Mouse (Mus musculus) liver, embryonic 15.5 days (tissue): ENCODE data around the gene Sdr39u1. TPM values are rescaled to one million over a fixed set of nuclear protein-coding genes. Genes with fewer than 3 reads are reported as not detected.

Source experiments
- ATAC-seq: fragments of 200-750 bp; cut with Nextera tagmentation; 2 replicates; pipeline ENCODE4 v1.8.0; 2017; ENCODE audit warnings: moderate number of reproducible peaks, mild to moderate bottlenecking, moderate library complexity; ENCODE audit not compliant: insufficient read depth
- H3K27ac ChIP-seq: fragments of 300-500 bp; sonication (generic); replicated peaks from 2 replicates; pipeline ENCODE4 v1.5.1; 2015; ENCODE audit warnings: mild to moderate bottlenecking, inconsistent platforms
- H3K27me3 ChIP-seq: fragments of 300-500 bp; sonication (generic); 2 replicates; pipeline ENCODE4 v1.6.1; 2015; ENCODE audit warnings: mild to moderate bottlenecking, inconsistent platforms
- H3K36me3 ChIP-seq: fragments of 300-500 bp; sonication (generic); replicated peaks from 2 replicates; pipeline ENCODE4 v1.6.1; 2015; ENCODE audit warnings: moderate library complexity, mild to moderate bottlenecking, inconsistent platforms
- H3K4me1 ChIP-seq: fragments of 300-500 bp; sonication (generic); replicated peaks from 2 replicates; pipeline ENCODE4 v1.6.1; 2015; ENCODE audit warnings: inconsistent platforms
- H3K4me2 ChIP-seq: fragments of 300-500 bp; sonication (generic); 2 replicates; pipeline ENCODE4 v1.6.1; 2015; ENCODE audit warnings: moderate library complexity, mild to moderate bottlenecking, inconsistent platforms
- H3K4me3 ChIP-seq: fragments of 300-500 bp; sonication (generic); replicated peaks from 2 replicates; pipeline ENCODE4 v1.5.1; 2015; ENCODE audit warnings: mild to moderate bottlenecking, inconsistent platforms
- H3K9ac ChIP-seq: fragments of 300-500 bp; sonication (generic); 2 replicates; pipeline ENCODE4 v1.6.1; 2015; ENCODE audit warnings: moderate library complexity, mild to moderate bottlenecking, inconsistent platforms
- H3K9me3 ChIP-seq: fragments of 300-500 bp; sonication (generic); replicated peaks from 2 replicates; pipeline ENCODE4 v1.6.1; 2016; ENCODE audit warnings: inconsistent platforms
- WGBS: fragments of 180-500 bp; shearing (Covaris S2); methylation state at CpG from one replicate; pipeline ENCODE4 v1.1.7; 2015; ENCODE audit warnings: mixed read lengths; ENCODE audit not compliant: insufficient replicate concordance; 5-methylcytosine and 5-hydroxymethylcytosine counted together
- polyA plus RNA-seq: library from polyadenylated mRNA; unstranded; fragments of >200 nt; fragmentation: Nextera tagmentation; extraction: Ambion mirVana; gene quantifications from 2 replicates; pipeline ENCODE4 v1.2.1, GENCODE M21; 2015

Sdr39u1 gene
- 12.8 and 15.5 TPM in 2 replicates for polyA plus RNA-seq

- WGBS = 2% methylated on average over 39 of the region's 39 CpGs
Observed at GRCm38 (mm10) chr14:55899701-55900413, at the start of gene Sdr39u1. Sdr39u1 (minus strand) TSS chr14:55900293.

GRCm38 (mm10) chr14:55946269-55946969, 46.3 kb upstream of the Sdr39u1 start:
- peaks cover 10% of the 10 kb centered on the region; the same call in 1 of the 2 replicates for H3K4me1 ChIP-seq

More at GRCm38 (mm10) chr14:55899701-55900413, at the start of gene Sdr39u1:
- Histone ChIP-seq H3K4me2 (peak within 1 kb of the TSS; percentile 81), H3K27me3 (peaks cover 13% of the 10 kb centered on the region), H3K9me3 (no peaks in the 10 kb centered on the region), H3K4me3 (peak within 1 kb of the TSS; percentile 51), H3K27ac (0 out of 2 replicates have a peak within 1 kb of the TSS, but pooled peaks have one; percentile 41), H3K4me1 (peaks cover 28% of the 10 kb centered on the region), H3K36me3 (peaks cover 29% of the 10 kb centered on the region), H3K9ac (peak within 1 kb of the TSS; percentile 40; the same call in 1 of the 2 replicates)
- peak; percentile 70 for ATAC-seq

DNA sequence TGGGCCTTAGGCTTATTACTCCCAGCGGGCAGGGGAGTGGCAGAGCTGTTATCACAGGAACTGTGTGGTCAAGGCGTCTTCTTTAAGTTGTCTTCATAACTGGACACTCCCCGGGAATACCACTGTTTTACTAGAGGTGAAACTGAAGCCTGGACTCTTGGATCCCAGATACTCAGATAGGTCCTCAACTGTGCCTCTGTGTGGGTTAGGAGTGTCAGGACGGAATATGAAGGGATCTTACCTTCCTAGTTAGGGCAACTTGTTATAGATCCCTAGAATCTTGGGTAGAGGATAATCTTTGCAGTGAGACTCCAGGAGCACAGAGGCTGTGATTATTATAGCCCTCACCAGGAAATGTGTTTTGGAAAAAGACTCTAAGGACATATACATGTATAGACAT, 44.5 kb upstream of the Sdr39u1 start, which contains the start of gene Cma1:
Cma1 (minus strand) TSS at position 101 of the 400 bp plus-strand sequence.
- no peak within 1 kb of the TSS for H3K4me3 ChIP-seq
- no peak within 1 kb of the TSS for H3K9ac ChIP-seq
- 0 out of 2 replicates have a peak, but pooled peaks cover 3% of the 10 kb centered on the region for H3K27me3 ChIP-seq
- H3K27ac ChIP-seq = no peak within 1 kb of the TSS
- no peak for ATAC-seq
- 0 out of 2 replicates have a peak, but pooled peaks cover 2% of the 10 kb centered on the region for H3K4me1 ChIP-seq
- no peaks in the 10 kb centered on the region for H3K9me3 ChIP-seq
- H3K4me2 ChIP-seq = no peak within 1 kb of the TSS
- H3K36me3 ChIP-seq = no peaks in the 10 kb centered on the region
- WGBS = 35% methylated on average over 4 of the region's 4 CpGs

More at GRCm38 (mm10) chr14:55946269-55946969, 46.3 kb upstream of the Sdr39u1 start:
- H3K4me3 ChIP-seq = no peak overlapping the region
- 0 out of 2 replicates have a peak, but pooled peaks cover 3% of the 10 kb centered on the region for H3K27me3 ChIP-seq
- no peaks in the 10 kb centered on the region for H3K36me3 ChIP-seq
- no peak for ATAC-seq
- H3K9ac ChIP-seq = no peak overlapping the region
- 14% methylated on average over 2 of the region's 2 CpGs for WGBS
- no peak overlapping the region for H3K27ac ChIP-seq
- H3K4me2 ChIP-seq = no peak overlapping the region
- no peaks in the 10 kb centered on the region for H3K9me3 ChIP-seq

DNA sequence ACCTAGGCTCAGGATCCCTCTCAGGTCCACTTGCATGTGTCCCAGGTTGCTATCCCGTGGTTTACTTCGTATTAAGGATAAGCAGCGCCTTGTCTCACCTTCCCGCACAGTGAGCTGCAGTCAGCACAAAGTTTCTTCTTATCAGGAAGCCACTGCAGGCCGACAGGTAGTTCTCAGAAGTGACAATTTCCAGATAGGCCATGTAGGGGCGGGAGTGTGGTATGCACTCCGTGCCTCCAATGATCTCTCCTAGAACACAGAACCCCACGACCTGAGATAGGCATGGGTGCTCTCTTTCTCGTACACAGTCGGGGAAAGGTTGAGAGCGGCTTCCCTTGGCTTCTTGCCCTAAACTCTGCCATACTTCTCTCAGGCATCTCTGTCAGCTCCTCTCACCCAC, 43.5 kb upstream of the Sdr39u1 start:
- H3K9ac ChIP-seq = no peak overlapping the region
- no peaks in the 10 kb centered on the region for H3K9me3 ChIP-seq
- peak; percentile 52; the same call in 1 of the 2 replicates for ATAC-seq
- no peak overlapping the region for H3K4me3 ChIP-seq
- 26% methylated on average over 11 of the region's 11 CpGs for WGBS
- H3K4me2 ChIP-seq = no peak overlapping the region
- H3K27ac ChIP-seq = no peak overlapping the region
- H3K27me3 ChIP-seq = 0 out of 2 replicates have a peak, but pooled peaks cover 3% of the 10 kb centered on the region
- 0 out of 2 replicates have a peak, but pooled peaks cover 2% of the 10 kb centered on the region for H3K4me1 ChIP-seq
- no peaks in the 10 kb centered on the region for H3K36me3 ChIP-seq

- Histone ChIP-seq H3K9ac (no peak overlapping the region), H3K4me3 (no peak overlapping the region), H3K27me3 (0 out of 2 replicates have a peak, but pooled peaks cover 3% of the 10 kb centered on the region), H3K9me3 (no peaks in the 10 kb centered on the region), H3K27ac (no peak overlapping the region), H3K4me1 (0 out of 2 replicates have a peak, but pooled peaks cover 2% of the 10 kb centered on the region), H3K4me2 (no peak overlapping the region), H3K36me3 (no peaks in the 10 kb centered on the region)
- 33% methylated on average over 7 of the region's 7 CpGs for WGBS
- ATAC-seq = no peak
Observed at GRCm38 (mm10) chr14:55940070-55940800, 40.1 kb upstream of the Sdr39u1 start.

DNA sequence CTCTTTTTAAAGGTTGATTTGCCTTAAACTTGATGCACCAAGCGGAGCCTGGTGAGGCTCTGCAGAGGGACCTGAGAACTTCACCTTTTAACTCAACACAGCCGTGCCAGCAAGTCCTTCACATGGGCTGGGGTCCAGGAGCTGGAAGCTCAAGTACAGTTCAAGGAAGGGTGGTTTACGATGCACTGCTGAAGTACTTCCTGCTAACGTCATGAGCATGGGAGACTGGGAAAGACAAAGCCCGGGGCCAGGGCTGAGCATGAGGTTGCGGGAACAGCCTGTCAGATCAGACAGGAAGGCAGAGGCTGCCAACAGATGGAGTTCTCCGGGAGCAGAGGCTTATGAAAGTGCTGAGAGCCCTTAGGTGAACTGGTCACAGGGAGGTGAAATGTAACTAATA, 33.5 kb upstream of the Sdr39u1 start:
- Histone ChIP-seq H3K36me3 (no peaks in the 10 kb centered on the region), H3K4me2 (no peak overlapping the region), H3K27me3 (no peaks in the 10 kb centered on the region), H3K9me3 (no peaks in the 10 kb centered on the region), H3K4me3 (no peak overlapping the region), H3K9ac (no peak overlapping the region), H3K4me1 (peaks cover 6% of the 10 kb centered on the region; the same call in 1 of the 2 replicates), H3K27ac (no peak overlapping the region)
- ATAC-seq = no peak
- 36% methylated on average over 7 of the region's 7 CpGs for WGBS

GRCm38 (mm10) chr14:55929263-55929997, 29.3 kb upstream of the Sdr39u1 start:
- 29% methylated on average over 12 of the region's 12 CpGs for WGBS

DNA sequence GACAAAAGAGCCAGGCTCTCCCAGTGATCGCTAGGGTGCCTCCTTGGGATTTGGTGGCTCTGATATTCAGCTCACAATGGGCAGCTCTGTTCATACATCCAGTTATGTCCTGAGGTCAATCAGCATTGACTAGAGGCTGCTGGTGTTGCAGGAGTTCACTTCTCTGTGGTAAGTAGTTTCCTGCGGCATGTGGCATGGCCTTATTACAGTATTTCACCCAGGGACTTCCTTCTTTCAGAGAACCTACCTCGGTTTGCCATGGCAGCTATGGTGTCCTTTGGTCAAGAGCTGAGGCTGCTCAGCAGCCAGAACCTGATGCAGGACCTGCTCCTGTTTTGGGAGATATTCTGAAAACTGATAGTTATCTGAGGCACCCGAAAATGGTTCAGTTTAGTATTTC, 26.8 kb upstream of the Sdr39u1 start:
- ATAC-seq = no peak
- WGBS = 42% methylated on average over 4 of the region's 4 CpGs

More at GRCm38 (mm10) chr14:55929263-55929997, 29.3 kb upstream of the Sdr39u1 start:
- H3K36me3 ChIP-seq = no peaks in the 10 kb centered on the region
- H3K4me3 ChIP-seq = no peak overlapping the region
- no peaks in the 10 kb centered on the region for H3K27me3 ChIP-seq
- H3K4me1 ChIP-seq = peaks cover 23% of the 10 kb centered on the region
- no peak for ATAC-seq
- H3K9ac ChIP-seq = no peak overlapping the region
- no peak overlapping the region for H3K27ac ChIP-seq
- no peak overlapping the region for H3K4me2 ChIP-seq
- H3K9me3 ChIP-seq = no peaks in the 10 kb centered on the region

GRCm38 (mm10) chr14:55922475-55923232, 22.6 kb upstream of the Sdr39u1 start:
- Histone ChIP-seq H3K4me2 (peak overlapping the region; percentile 62), H3K27ac (peak overlapping the region; percentile 82), H3K36me3 (no peaks in the 10 kb centered on the region), H3K9me3 (no peaks in the 10 kb centered on the region), H3K9ac (no peak overlapping the region; the same call in 1 of the 2 replicates), H3K4me1 (peaks cover 46% of the 10 kb centered on the region), H3K27me3 (no peaks in the 10 kb centered on the region), H3K4me3 (peak overlapping the region; percentile 7; the same call in 1 of the 2 replicates)
- ATAC-seq = peak; percentile 86
- WGBS = 9% methylated on average over 7 of the region's 7 CpGs

More for the DNA sequence above, 26.8 kb upstream of the Sdr39u1 start:
- Histone ChIP-seq H3K4me2 (no peak overlapping the region), H3K27me3 (no peaks in the 10 kb centered on the region), H3K4me3 (no peak overlapping the region), H3K27ac (no peak overlapping the region), H3K36me3 (no peaks in the 10 kb centered on the region), H3K9ac (no peak overlapping the region), H3K9me3 (no peaks in the 10 kb centered on the region), H3K4me1 (peaks cover 41% of the 10 kb centered on the region)
